Mouse (Mus musculus): ENCODE measurements around the gene Gnao1.

The Gnao1 gene

GRCm38 (mm10) chr8:93809686-93810027 is at the start of gene Gnao1:
Gnao1 (plus strand) TSS chr8:93809966.
- no peak for DNase-seq (ENCODE audit: low read depth, low spot score)

- DNase-seq (ENCODE audit: low read depth, low spot score), result no peak
Observed at GRCm38 (mm10) chr8:93777605-93778004, 32.2 kb upstream of the Gnao1 start.

GRCm38 (mm10) chr8:93809226-93809625 is 540 bp upstream of the Gnao1 start:
- DNase-seq (ENCODE audit: low read depth, low spot score), result no peak

- no peak for DNase-seq (ENCODE audit: low read depth, low spot score)
Observed at GRCm38 (mm10) chr8:93810028-93810858, 477 bp downstream of the Gnao1 start.

GRCm38 (mm10) chr8:93810859-93811602 is 1.3 kb downstream of the Gnao1 start:
- no peak for DNase-seq (ENCODE audit: low read depth, low spot score)

- no peak for DNase-seq (ENCODE audit: low read depth, low spot score)
Observed at GRCm38 (mm10) chr8:93811719-93812475, 2.1 kb downstream of the Gnao1 start.

GRCm38 (mm10) chr8:93812566-93813404 is 3.0 kb downstream of the Gnao1 start:
- no peak for DNase-seq (ENCODE audit: low read depth, low spot score)

GRCm38 (mm10) chr8:93813405-93813761 is 3.6 kb downstream of the Gnao1 start:
- no peak for DNase-seq (ENCODE audit: low read depth, low spot score)

- no peak for DNase-seq (ENCODE audit: low read depth, low spot score)
Observed at GRCm38 (mm10) chr8:93814266-93814665, 4.5 kb downstream of the Gnao1 start.

- DNase-seq (ENCODE audit: low read depth, low spot score), result no peak
Observed at GRCm38 (mm10) chr8:93816226-93816625, 6.5 kb downstream of the Gnao1 start.

- DNase-seq (ENCODE audit: low read depth, low spot score), result no peak
Observed at GRCm38 (mm10) chr8:93817366-93817765, 7.6 kb downstream of the Gnao1 start.

- no peak for DNase-seq (ENCODE audit: low read depth, low spot score)
Observed at GRCm38 (mm10) chr8:93819929-93820328, 10.2 kb downstream of the Gnao1 start.

GRCm38 (mm10) chr8:93821327-93821726 is 11.6 kb downstream of the Gnao1 start:
- no peak for DNase-seq (ENCODE audit: low read depth, low spot score)

- no peak for DNase-seq (ENCODE audit: low read depth, low spot score)
Observed at GRCm38 (mm10) chr8:93825317-93825716, 15.6 kb downstream of the Gnao1 start.

GRCm38 (mm10) chr8:93830626-93831025 is 20.9 kb downstream of the Gnao1 start:
- no peak for DNase-seq (ENCODE audit: low read depth, low spot score)

- DNase-seq (ENCODE audit: low read depth, low spot score), result no peak
Observed at GRCm38 (mm10) chr8:93835771-93836170, 26.0 kb downstream of the Gnao1 start.

- no peak for DNase-seq (ENCODE audit: low read depth, low spot score)
Observed at GRCm38 (mm10) chr8:93839113-93839512, 29.3 kb downstream of the Gnao1 start.

GRCm38 (mm10) chr8:93840486-93840885 is 30.7 kb downstream of the Gnao1 start:
- no peak for DNase-seq (ENCODE audit: low read depth, low spot score)

GRCm38 (mm10) chr8:93840956-93841752 is 31.4 kb downstream of the Gnao1 start:
- no peak for DNase-seq (ENCODE audit: low read depth, low spot score)

GRCm38 (mm10) chr8:93842574-93842973 is 32.8 kb downstream of the Gnao1 start:
- no peak for DNase-seq (ENCODE audit: low read depth, low spot score)
